Mouse (Mus musculus) kidney, adult 2 months (tissue): ENCODE results near the gene Mt3.

Experiments used
- CTCF ChIP-seq: fragments of 200-500 bp; conservative IDR thresholded peaks from 2 replicates; pipeline ENCODE4 v1.5.1; 2011; ENCODE audit warnings: low read depth, mild to moderate bottlenecking, control low read depth, low read length, moderate library complexity, mixed read lengths; ENCODE audit not compliant: insufficient read depth, insufficient read length
- POLR2A ChIP-seq: fragments of 200-500 bp; IDR thresholded peaks from one replicate; pipeline ENCODE4 v1.6.1; 2011; ENCODE audit warnings: low read depth, low read length, control low read depth

- TF ChIP-seq POLR2A (no peak), CTCF (no peak)
These were observed 39.0 kb upstream of the Mt3 start for GRCm38 (mm10) chr8:94113435-94113834.
